Mouse (Mus musculus): ENCODE measurements around the gene Magi1. TPM values are rescaled to one million over a fixed set of nuclear protein-coding genes. Genes with fewer than 3 reads are reported as not detected.

Gene Magi1
- total and polyA plus RNA-seq, 3 experiments, result not detected

DNA sequence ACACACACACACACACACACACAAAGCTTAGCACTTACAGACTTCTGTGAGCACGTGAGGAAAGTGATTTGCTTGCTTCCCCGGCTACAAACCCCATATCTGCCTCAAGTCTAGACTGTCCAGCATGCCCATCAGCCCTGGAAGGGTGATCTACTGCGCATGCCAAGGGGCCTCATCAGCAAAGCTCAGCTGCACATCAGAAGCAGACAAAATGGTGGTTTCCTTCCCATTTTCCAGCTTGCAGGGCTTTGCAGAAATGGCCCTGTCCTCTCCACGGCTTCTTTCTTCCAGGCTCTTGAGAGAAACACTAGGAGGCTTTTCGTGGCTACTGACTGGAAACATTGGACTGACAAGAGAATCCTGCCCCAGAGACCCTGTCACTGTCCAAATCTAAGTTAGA, 149.6 kb downstream of the Magi1 start:
- Histone ChIP-seq H3K36me3 (ENCODE audit: control insufficient read depth in 1 of 2, insufficient read depth in 2 of 2, low read length in 2 of 2) (no peaks in the 10 kb centered on the region), H3K27ac (ENCODE audit: control insufficient read depth, low read depth, low read length) (no peak overlapping the region), H3K9ac (ENCODE audit: control insufficient read depth, low read depth, low read length, poor library complexity, severe bottlenecking) (no peak overlapping the region), H3K4me3 (ENCODE audit: control insufficient read depth in 1 of 2, insufficient read depth in 1 of 2, low read depth in 2 of 2, low read length in 2 of 2) (no peak overlapping the region), H3K79me2 (ENCODE audit: control insufficient read depth, insufficient read depth, low read length, poor library complexity) (no peaks in the 10 kb centered on the region), H3K4me1 (ENCODE audit: control insufficient read depth in 1 of 2, insufficient read depth in 2 of 2, low read length in 2 of 2) (no peaks in the 10 kb centered on the region), H3K9me3 (replicated peaks; ENCODE audit: insufficient read depth, low read length) (no peaks in the 10 kb centered on the region), H3K27me3 (ENCODE audit: control insufficient read depth in 1 of 2, insufficient read depth in 2 of 2, low read length in 2 of 2) (no peaks in the 10 kb centered on the region)
- no peak for DNase-seq (ENCODE audit: low read depth, low spot score)
- no peak for TF ChIP-seq CHD1 (IDR thresholded peaks at IDR 0.05; ENCODE audit: low read depth, low read length)
- no peak for TF ChIP-seq SIN3A (IDR thresholded peaks at IDR 0.05; ENCODE audit: low read length)
- no peak for TF ChIP-seq MYC (IDR thresholded peaks at IDR 0.05; ENCODE audit: low read depth, low read length)
- TF ChIP-seq ZNF384 (IDR thresholded peaks at IDR 0.05; ENCODE audit: low read depth, low read length), result no peak
- TF ChIP-seq E2F4 (IDR thresholded peaks at IDR 0.05; ENCODE audit: borderline replicate concordance, low read depth, low read length), result no peak
- no peak for TF ChIP-seq POLR2A (IDR thresholded peaks at IDR 0.05; ENCODE audit: control insufficient read depth in 1 of 2, insufficient read depth in 1 of 2, low read depth in 1 of 2, low read length in 2 of 2, poor library complexity in 1 of 2)
- no peak for TF ChIP-seq ZMIZ1 (IDR thresholded peaks at IDR 0.05; ENCODE audit: low read depth, low read length)
- TF ChIP-seq BHLHE40 (IDR thresholded peaks at IDR 0.05; ENCODE audit: borderline replicate concordance, low read depth, low read length), result no peak
- TF ChIP-seq USF2 (IDR thresholded peaks at IDR 0.05; ENCODE audit: borderline replicate concordance in 1 of 2, insufficient read depth in 1 of 2, low read depth in 1 of 2, low read length in 2 of 2), result no peak
- no peak for TF ChIP-seq MYB (IDR thresholded peaks at IDR 0.05; ENCODE audit: low read depth, low read length)
- no peak for TF ChIP-seq MXI1 (IDR thresholded peaks at IDR 0.05; ENCODE audit: low read depth, low read length)
- no peak for TF ChIP-seq MEF2A (IDR thresholded peaks at IDR 0.05; ENCODE audit: extremely low read depth, insufficient replicate concordance, low read depth, low read length, poor library complexity, severe bottlenecking)
- no peak for TF ChIP-seq TCF12 (IDR thresholded peaks at IDR 0.05; ENCODE audit: low read depth, low read length)
- no peak for TF ChIP-seq MAZ (IDR thresholded peaks at IDR 0.05; ENCODE audit: low read depth, low read length)
- no peak for TF ChIP-seq UBTF (IDR thresholded peaks at IDR 0.05; ENCODE audit: borderline replicate concordance, insufficient read depth, low read depth, low read length)
- no peak for TF ChIP-seq NRF1 (IDR thresholded peaks at IDR 0.05; ENCODE audit: insufficient read depth, low read depth, low read length, poor library complexity, severe bottlenecking)
- no peak for TF ChIP-seq JUND (IDR thresholded peaks at IDR 0.05; ENCODE audit: low read depth, low read length)
- no peak for TF ChIP-seq RCOR1 (IDR thresholded peaks at IDR 0.05; ENCODE audit: low read depth, low read length)
- TF ChIP-seq ETS1 (IDR thresholded peaks at IDR 0.05; ENCODE audit: low read depth, low read length), result no peak

- no peak for DNase-seq (ENCODE audit: low read depth, low spot score)
- no peak overlapping the region for H3K4me3 ChIP-seq (ENCODE audit: control insufficient read depth in 1 of 2, insufficient read depth in 1 of 2, low read depth in 2 of 2, low read length in 2 of 2)
- no peak overlapping the region for H3K9ac ChIP-seq (ENCODE audit: control insufficient read depth, low read depth, low read length, poor library complexity, severe bottlenecking)
- H3K36me3 ChIP-seq (ENCODE audit: control insufficient read depth in 1 of 2, insufficient read depth in 2 of 2, low read length in 2 of 2), result no peaks in the 10 kb centered on the region
- no peaks in the 10 kb centered on the region for H3K4me1 ChIP-seq (ENCODE audit: control insufficient read depth in 1 of 2, insufficient read depth in 2 of 2, low read length in 2 of 2)
- no peaks in the 10 kb centered on the region for H3K27me3 ChIP-seq (ENCODE audit: control insufficient read depth in 1 of 2, insufficient read depth in 2 of 2, low read length in 2 of 2)
- no peaks in the 10 kb centered on the region for H3K79me2 ChIP-seq (ENCODE audit: control insufficient read depth, insufficient read depth, low read length, poor library complexity)
- TF ChIP-seq TBP (IDR thresholded peaks at IDR 0.05; ENCODE audit: low read depth, low read length) (no peak), UBTF (IDR thresholded peaks at IDR 0.05; ENCODE audit: borderline replicate concordance, insufficient read depth, low read depth, low read length) (no peak), ZC3H11A (IDR thresholded peaks at IDR 0.05; ENCODE audit: low read depth, low read length) (no peak), USF1 (IDR thresholded peaks at IDR 0.05; ENCODE audit: low read depth, low read length) (no peak), POLR2A (IDR thresholded peaks at IDR 0.05; ENCODE audit: control insufficient read depth in 1 of 2, insufficient read depth in 1 of 2, low read depth in 1 of 2, low read length in 2 of 2, poor library complexity in 1 of 2) (no peak), GABPA (IDR thresholded peaks at IDR 0.05; ENCODE audit: low read depth, low read length) (no peak)
- no peaks in the 10 kb centered on the region for H3K9me3 ChIP-seq (replicated peaks; ENCODE audit: insufficient read depth, low read length)
- no peak overlapping the region for H3K27ac ChIP-seq (ENCODE audit: control insufficient read depth, low read depth, low read length)
Measured at GRCm38 (mm10) chr6:94131999-94132398, 151.7 kb downstream of the Magi1 start.

Measured in MEL (cell line).